Mouse (Mus musculus): ENCODE results near the gene Lamc1.
A peak's percentile ranks its signal among the peaks of the same experiment; 100 is the strongest.
"Not testable (repeated sequence)": the region's sequence is repeated elsewhere in the genome, so short reads cannot be mapped to it uniquely, and the experiment has no call there.

The Lamc1 gene

DNA sequence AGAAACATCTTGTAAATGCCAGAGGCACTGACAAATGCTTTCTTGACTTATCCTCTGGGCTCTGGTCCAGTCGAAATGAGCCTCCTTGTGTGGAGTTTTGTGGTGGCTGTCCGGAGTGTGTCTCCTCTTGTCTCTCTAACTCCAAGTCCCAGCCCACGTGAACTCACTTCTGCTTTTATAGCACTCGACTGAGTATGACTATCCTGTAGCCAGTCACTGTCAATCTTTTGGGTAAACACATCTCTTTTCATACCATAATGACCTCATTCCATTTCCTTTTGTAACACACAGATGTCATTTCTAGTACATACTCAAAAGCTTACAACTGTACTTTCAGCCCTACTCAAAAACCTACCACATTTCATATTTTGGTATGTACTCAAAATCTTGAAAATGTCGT lies 33.1 kb downstream of the Lamc1 start:
- not testable (repeated sequence) for DNase-seq (ENCODE audit: low spot score in 2 of 2)

GRCm38 (mm10) chr1:153297774-153298363 lies 34.7 kb downstream of the Lamc1 start:
- not testable (repeated sequence) for DNase-seq (ENCODE audit: low spot score in 2 of 2)

DNA sequence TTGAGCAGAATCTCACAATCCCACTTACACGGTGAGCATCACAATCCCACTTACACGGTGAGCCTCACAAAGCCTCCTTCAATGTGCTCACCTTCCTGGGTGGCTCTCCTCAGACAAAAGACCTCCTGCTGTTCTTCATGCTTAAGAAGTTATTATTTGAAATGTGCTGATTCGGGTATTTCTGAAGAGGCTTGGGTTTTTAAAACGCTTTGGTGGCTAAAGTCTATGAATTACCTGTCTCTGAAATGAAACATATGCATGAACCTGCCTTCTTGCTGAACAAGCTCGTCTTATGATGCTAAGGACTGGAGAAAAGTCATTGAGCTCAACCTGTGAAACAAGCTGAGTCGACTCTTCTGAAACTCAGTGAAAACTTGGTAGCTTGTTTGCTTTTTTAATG lies 36.6 kb downstream of the Lamc1 start:
- DNase-seq (ENCODE audit: low spot score in 2 of 2) = no peak

- no peak for DNase-seq (ENCODE audit: low spot score in 2 of 2)
These were observed 39.7 kb downstream of the Lamc1 start for GRCm38 (mm10) chr1:153292892-153293291.

DNA sequence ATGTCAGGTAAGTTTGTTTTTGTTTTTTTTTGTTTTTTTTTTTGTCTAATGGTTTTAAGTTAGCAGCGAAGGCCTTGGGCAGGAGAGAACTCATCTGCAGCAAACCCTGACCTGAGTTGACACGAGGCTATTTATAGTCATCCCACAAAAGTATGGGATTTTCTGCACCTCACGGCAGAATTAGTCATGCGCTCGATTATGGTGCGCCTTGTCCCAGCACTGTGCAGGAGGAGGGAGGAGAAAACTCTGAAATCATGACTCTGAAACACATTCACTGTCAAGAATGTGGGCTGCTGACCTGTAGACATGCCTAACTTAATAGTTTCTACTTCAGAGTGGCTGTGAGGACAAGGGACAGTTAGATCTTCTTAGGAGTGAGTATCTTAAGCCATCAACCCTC lies 40.4 kb downstream of the Lamc1 start:
- no peak for DNase-seq (ENCODE audit: low spot score in 2 of 2)

DNA sequence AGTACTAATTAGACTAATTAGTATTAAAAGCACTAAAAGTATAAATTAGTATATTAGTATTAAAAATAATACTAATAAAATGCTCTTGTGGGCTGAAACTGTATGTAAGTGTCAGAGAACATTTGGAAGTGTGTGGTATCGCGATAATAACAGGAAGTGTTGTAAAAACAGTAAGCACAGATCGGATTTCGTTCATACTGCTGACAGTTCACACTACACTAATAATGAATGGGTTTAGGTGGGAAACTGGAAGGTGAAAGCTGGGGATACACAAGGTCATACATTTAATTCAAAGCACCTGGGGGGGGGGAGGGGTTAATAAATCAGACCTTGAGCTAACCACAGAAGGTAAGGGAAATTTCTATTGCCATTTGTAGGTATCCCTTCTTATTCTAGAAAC lies 41.2 kb downstream of the Lamc1 start:
- no peak for DNase-seq (ENCODE audit: low spot score in 2 of 2)

DNA sequence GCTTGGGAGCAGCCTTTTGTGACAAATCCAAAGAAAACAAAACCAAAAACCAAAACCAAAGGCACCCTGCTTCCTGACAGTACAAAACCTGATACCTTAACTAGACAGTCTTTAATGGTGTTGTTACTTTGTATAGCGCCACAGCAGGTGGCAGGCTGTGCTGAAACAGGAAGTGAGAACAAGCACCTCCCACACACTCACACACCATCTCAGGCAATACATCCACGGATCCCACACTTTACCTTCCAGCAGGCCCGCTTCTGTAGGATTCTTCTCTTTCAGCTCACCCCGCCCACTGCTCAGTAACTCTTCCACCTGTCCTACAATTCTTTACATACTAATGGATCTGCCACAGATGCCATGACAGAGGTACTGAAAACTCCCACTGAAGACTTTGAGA lies 44.6 kb downstream of the Lamc1 start:
- peak; percentile 67 to 88 for DNase-seq (ENCODE audit: low spot score in 2 of 2)

DNA sequence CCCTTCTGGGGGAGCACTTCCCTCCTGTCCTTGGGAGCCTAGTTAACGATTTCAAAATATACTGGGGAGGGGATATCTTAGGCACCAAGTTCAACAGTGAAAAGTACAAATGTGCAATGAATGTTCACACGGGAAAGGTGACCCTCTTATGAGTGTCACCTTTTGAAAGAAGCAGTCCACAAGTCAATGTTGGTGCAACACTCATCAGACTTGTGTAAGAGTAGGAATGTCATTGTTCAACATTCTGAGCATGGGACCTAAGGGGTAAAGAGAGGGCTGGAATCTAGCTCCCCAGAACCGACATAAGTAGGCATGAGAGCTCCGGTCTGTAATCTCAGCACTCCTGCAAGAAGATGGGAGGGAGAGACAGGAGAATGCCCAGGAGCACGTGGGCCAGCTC lies 45.1 kb downstream of the Lamc1 start:
- DNase-seq (ENCODE audit: low spot score in 2 of 2) = no peak

DNA sequence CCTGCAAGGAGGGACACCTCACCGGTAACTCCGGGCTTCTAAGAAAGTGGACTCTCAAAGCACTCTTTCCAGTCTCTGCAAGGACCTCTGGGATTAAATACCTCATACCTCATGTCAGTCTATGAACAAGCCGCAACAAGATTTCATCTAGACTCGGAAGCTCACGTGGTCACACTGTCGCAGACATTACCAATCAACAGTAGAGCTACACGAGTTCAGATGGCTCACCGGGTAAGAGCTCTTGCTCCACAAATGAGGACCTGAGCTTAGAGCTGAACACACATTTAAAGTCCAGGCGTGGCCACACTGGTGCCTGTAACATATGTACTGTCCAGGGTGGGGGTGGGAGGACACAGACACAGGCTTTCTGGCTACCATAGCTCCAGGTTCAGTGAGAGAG lies 46.4 kb downstream of the Lamc1 start:
- DNase-seq (ENCODE audit: low spot score in 2 of 2) = no peak

GRCm38 (mm10) chr1:153285188-153285587 lies 47.4 kb downstream of the Lamc1 start:
- DNase-seq (ENCODE audit: low spot score in 2 of 2) = no peak

GRCm38 (mm10) chr1:153282342-153282975 lies 50.1 kb downstream of the Lamc1 start:
- DNase-seq (ENCODE audit: low spot score in 2 of 2) = no peak

DNA sequence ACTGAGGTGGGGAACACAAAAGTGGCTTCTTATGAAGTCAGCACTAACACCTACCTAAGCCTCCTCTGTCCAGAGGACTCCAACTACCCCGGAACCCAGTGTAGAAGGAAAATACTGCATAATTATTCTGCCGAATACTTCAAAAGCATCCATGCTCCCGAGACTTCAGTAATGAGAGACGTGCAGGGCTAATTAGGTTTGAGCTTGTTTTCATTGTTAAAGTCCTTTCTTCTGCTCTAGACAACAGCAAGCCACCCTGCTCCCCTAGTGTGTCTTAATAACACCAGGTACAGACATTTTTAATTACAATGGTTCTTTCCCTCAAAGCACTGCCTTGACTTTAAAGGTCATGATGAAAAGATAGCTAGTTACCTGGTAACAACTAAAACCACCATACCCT lies 51.1 kb downstream of the Lamc1 start:
- DNase-seq (ENCODE audit: low spot score in 2 of 2) = no peak

DNA sequence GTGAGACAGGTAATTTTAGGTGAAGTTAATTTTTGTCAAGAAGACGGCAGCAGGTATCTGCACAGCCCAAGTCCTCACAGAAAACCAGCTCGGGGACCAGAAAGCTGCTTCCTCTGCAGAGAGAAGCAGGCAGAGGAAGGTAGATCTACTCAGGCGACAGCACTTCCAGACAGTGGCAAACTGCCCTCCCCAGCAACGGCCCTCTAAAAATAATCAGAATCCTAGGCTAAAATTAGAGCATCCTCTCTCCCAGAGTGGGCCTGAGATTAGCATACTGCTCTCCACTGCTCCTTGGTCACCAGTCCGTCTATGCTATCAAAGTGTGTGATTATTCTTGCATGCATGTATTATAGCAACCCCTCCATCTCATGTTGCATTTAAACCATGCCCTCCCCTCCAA lies 52.2 kb downstream of the Lamc1 start:
- no peak for DNase-seq (ENCODE audit: low spot score in 2 of 2)

GRCm38 (mm10) chr1:153278028-153278613 lies 54.5 kb downstream of the Lamc1 start:
- no peak for DNase-seq (ENCODE audit: low spot score in 2 of 2)

DNA sequence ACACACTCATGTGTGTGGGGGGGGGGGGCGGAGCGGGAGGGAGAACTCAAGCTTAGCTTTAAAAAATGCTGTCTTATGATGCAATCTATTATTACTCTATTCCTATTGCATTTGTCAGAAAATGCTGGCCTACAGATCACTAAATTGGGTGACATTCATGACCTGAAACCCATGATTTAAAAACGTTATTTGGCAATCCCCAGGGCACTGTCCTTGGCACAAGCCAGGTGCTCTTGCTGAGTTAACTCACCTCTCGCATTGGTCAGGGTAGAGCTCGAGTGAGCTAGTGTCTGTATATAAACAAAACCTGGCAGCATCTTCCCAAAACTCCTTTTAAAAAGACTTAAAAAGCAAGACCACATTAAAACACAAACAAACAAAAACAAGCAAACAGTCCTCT lies 57.1 kb downstream of the Lamc1 start:
- no peak for DNase-seq (ENCODE audit: low spot score in 2 of 2)

- no peak for DNase-seq (ENCODE audit: low spot score in 2 of 2)
These were observed 58.0 kb downstream of the Lamc1 start for GRCm38 (mm10) chr1:153274611-153275010.

GRCm38 (mm10) chr1:153273657-153274056 lies 58.9 kb downstream of the Lamc1 start:
- no peak for DNase-seq (ENCODE audit: low spot score in 2 of 2)

DNA sequence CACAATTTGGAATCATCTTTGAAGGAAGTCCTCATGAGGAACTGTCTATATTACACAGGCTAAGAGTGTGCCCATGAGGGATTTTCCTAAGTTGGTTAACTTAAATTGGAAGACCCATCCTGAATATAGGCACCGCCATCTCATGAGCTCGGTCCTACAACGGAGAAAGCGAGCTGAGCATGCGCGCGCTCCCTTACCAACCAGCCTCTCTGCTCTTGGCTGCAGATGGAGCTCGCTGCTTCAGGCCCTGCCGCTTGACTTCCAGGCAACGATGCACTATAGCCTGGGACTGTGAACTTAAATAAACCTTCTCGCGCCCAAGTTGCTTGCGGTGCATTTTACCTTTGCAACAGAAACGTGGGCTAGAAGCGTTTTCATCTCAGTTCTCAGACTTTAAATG lies 61.8 kb downstream of the Lamc1 start:
- no peak for DNase-seq (ENCODE audit: low spot score in 2 of 2)

- DNase-seq (ENCODE audit: low spot score in 2 of 2) = no peak
These were observed 62.9 kb downstream of the Lamc1 start for GRCm38 (mm10) chr1:153269681-153270080.

DNA sequence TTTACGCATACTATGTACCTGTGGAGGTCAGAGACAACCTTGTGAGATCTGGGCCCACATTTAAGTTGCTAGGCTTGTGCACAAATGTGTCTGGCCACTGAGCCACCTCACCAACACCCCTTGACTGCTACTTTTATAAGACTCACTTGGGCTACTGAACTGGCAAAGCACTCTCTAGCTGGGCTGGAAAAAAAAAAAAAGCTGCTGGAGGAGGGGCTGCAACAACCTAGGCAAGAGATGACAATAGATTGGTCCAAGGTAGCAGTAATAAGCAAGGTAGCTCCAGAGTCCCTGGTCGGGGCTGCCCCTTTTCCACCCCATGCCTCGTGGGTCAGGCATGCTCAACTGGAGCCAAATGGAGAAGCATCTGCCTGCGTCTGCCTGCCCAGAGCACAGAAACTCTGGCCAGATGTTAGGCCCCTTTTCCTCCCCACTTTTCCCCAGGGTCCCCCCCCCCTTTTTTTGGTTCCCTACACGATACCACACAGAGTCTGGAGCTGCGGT lies 63.7 kb downstream of the Lamc1 start:
- DNase-seq (ENCODE audit: low spot score in 2 of 2) = no peak

- DNase-seq (ENCODE audit: low spot score in 2 of 2) = no peak
These were observed 64.3 kb downstream of the Lamc1 start for GRCm38 (mm10) chr1:153268306-153268705.

- no peak for DNase-seq (ENCODE audit: low spot score in 2 of 2)
These were observed 64.9 kb downstream of the Lamc1 start for GRCm38 (mm10) chr1:153267730-153268129.

GRCm38 (mm10) chr1:153266891-153267290 lies 65.7 kb downstream of the Lamc1 start:
- no peak for DNase-seq (ENCODE audit: low spot score in 2 of 2)
